Mouse (Mus musculus) forebrain, embryonic 13.5 days (tissue): ENCODE data around the gene Fryl. TPM values are rescaled to one million over a fixed set of nuclear protein-coding genes. Genes with fewer than 3 reads are reported as not detected.

ENCODE experiments used
- ATAC-seq: fragments of 200-750 bp; cut with Nextera tagmentation; 2 replicates; pipeline ENCODE4 v1.8.0; 2017
- H3K27ac ChIP-seq: fragments of 300-500 bp; sonication (generic); 2 replicates; pipeline ENCODE4 v1.5.1; 2015; ENCODE audit warnings: inconsistent platforms, mild to moderate bottlenecking, moderate library complexity
- H3K27me3 ChIP-seq: fragments of 300-500 bp; sonication (generic); 2 replicates; pipeline ENCODE4 v1.6.1; 2015; ENCODE audit warnings: mild to moderate bottlenecking, inconsistent platforms
- H3K36me3 ChIP-seq: fragments of 300-500 bp; sonication (generic); 2 replicates; pipeline ENCODE4 v1.6.1; 2015; ENCODE audit warnings: mild to moderate bottlenecking, inconsistent platforms; ENCODE audit not compliant: poor library complexity, severe bottlenecking
- H3K4me1 ChIP-seq: fragments of 300-500 bp; sonication (generic); 2 replicates; pipeline ENCODE4 v1.6.1; 2015; ENCODE audit warnings: inconsistent platforms
- H3K4me2 ChIP-seq: fragments of 300-500 bp; sonication (generic); 2 replicates; pipeline ENCODE4 v1.6.1; 2015; ENCODE audit warnings: inconsistent platforms, mild to moderate bottlenecking, moderate library complexity
- H3K4me3 ChIP-seq: fragments of 300-500 bp; sonication (generic); 2 replicates; pipeline ENCODE4 v1.5.1; 2015; ENCODE audit warnings: mild to moderate bottlenecking, inconsistent platforms
- H3K9ac ChIP-seq: fragments of 300-500 bp; sonication (generic); 2 replicates; pipeline ENCODE4 v1.6.1; 2015; ENCODE audit warnings: mild to moderate bottlenecking, inconsistent platforms
- H3K9me3 ChIP-seq: fragments of 300-500 bp; sonication (generic); replicated peaks from 2 replicates; pipeline ENCODE4 v1.6.1; 2016; ENCODE audit warnings: inconsistent platforms
- WGBS: fragments of 180-500 bp; shearing (Covaris S2); methylation state at CpG from one replicate; pipeline ENCODE4 v1.1.7; 2015; 5-methylcytosine and 5-hydroxymethylcytosine counted together
- polyA plus RNA-seq: library from polyadenylated mRNA; unstranded; fragments of >200 nt; fragmentation: Nextera tagmentation; extraction: Ambion mirVana; gene quantifications from 2 replicates; pipeline ENCODE4 v1.2.1, GENCODE M21; 2015

Fryl gene
- polyA plus RNA-seq, 1 experiment from 2014 or later, result 46.7 TPM

DNA sequence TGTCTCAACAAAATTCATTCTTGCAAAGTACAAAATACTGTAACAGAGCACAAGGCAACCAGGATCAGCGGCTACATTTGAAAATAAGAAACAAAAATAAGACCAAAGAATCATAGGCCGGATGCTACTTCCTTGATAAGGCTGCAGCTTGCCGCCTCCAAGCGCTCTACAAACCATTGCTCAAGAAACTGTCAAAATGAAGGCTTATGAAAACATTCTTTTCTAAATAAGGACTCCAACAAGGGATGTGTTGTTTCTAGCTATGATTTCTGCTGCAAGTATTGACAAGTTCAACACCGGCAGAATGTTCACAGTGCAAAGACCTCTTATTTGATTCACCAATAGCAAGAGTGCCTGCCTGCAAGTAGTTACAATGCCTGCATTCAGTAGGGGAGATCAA lies 1.8 kb downstream of the Fryl start:
- Histone ChIP-seq H3K4me1 (peaks cover 22% of the 10 kb centered on the region), H3K27me3 (no peaks in the 10 kb centered on the region), H3K9me3 (no peaks in the 10 kb centered on the region), H3K4me3 (peak overlapping the region; percentile 96), H3K4me2 (peak overlapping the region; percentile 73), H3K36me3 (no peaks in the 10 kb centered on the region), H3K27ac (0 out of 2 replicates have a peak overlapping the region, but pooled peaks have one; percentile 97), H3K9ac (peak overlapping the region; percentile 94)
- no peak for ATAC-seq
- WGBS, result 42% methylated on average over 5 of the region's 5 CpGs

DNA sequence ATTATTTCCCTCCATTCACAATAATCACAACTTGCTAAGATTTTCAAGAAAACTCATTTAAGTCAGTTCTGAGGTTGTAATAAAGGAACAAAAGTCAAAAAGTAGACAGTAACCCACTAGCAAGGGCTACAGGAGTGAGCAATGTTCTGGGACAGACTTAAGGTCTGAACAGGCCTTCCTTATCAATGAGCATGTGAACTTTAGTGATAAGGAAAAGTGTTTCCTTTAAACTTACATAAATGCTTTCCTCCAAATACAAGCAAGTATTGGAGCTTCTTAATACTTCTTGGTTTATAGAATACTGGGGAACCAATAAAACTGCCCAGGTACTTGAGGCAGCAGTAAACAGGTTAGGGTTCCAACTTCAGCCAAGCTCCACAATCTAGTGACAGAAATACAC lies 3.7 kb downstream of the Fryl start:
- no peaks in the 10 kb centered on the region for H3K36me3 ChIP-seq
- H3K27ac ChIP-seq, result no peak overlapping the region
- H3K4me2 ChIP-seq, result no peak overlapping the region
- ATAC-seq, result no peak
- H3K4me3 ChIP-seq, result no peak overlapping the region
- peaks cover 26% of the 10 kb centered on the region for H3K4me1 ChIP-seq
- no peak overlapping the region for H3K9ac ChIP-seq
- no peaks in the 10 kb centered on the region for H3K9me3 ChIP-seq
- no peaks in the 10 kb centered on the region for H3K27me3 ChIP-seq

DNA sequence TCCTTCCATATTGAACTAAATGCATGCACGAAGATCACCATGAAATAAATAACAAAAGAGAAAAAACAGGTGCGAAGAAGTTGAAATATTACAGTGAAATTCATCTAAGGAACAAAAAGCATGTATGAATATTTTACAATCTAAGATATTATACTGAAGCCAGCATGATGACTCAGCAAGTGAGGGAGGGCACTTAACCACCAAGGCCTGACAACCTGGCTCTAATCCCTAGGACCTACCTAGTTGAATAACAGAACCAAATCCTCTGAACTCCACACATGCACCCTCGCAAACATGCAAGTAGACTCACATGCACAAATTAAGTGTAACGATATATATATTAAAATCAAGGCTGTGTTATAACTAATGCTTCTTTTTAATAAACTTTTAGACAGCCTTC lies 7.1 kb downstream of the Fryl start:
- H3K4me3 ChIP-seq, result no peak overlapping the region
- no peaks in the 10 kb centered on the region for H3K9me3 ChIP-seq
- no peaks in the 10 kb centered on the region for H3K36me3 ChIP-seq
- ATAC-seq, result no peak
- H3K27ac ChIP-seq, result no peak overlapping the region
- H3K4me2 ChIP-seq, result no peak overlapping the region
- H3K9ac ChIP-seq, result no peak overlapping the region
- peaks cover 28% of the 10 kb centered on the region for H3K4me1 ChIP-seq
- H3K27me3 ChIP-seq, result no peaks in the 10 kb centered on the region
- 94% methylated on average over 4 of the region's 4 CpGs for WGBS

DNA sequence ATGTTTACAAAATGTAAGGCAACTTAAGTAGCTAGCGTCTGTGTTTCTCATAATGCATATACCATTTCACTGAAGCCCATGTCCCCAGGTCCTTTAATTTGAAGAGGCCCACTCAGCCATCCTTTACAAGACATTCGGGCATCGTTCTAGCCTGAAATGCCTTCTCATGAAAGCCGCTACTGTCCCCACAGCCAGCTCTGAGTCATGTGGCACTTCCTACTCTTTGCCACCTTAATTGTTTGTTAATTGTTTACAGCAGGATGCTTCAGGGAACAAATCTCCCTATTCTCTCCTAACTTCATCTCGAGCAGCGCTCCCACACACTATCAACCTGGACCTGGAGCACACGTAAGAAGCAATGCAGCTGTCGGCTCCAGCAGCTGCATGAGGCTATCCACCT lies 8.2 kb downstream of the Fryl start:
- ATAC-seq, result no peak
- Histone ChIP-seq H3K4me1 (peaks cover 18% of the 10 kb centered on the region; the same call in 1 of the 2 replicates), H3K36me3 (no peaks in the 10 kb centered on the region), H3K4me2 (no peak overlapping the region), H3K9me3 (no peaks in the 10 kb centered on the region), H3K27ac (no peak overlapping the region), H3K4me3 (no peak overlapping the region), H3K9ac (no peak overlapping the region), H3K27me3 (no peaks in the 10 kb centered on the region)
- 75% methylated on average over 8 of the region's 8 CpGs for WGBS

DNA sequence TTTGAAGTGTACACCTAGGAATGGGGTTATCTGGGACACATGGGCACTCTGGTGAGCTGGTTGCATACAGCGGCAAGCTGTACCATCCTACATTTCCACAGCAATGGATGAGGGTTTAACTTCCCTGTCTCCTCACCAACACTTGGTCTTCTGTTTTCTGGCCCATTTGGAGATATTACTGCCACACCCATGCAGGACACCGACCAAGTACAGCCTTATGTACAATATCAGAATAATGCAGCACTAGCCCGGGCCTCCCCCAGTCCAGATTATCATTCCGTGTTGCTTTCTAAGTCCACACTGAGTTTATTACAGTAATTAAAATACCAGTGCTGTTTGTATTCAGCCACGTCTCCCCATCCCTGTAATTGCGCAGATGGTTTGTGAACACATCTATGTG lies 10.0 kb downstream of the Fryl start:
- Histone ChIP-seq H3K9ac (no peak overlapping the region), H3K4me1 (peaks cover 29% of the 10 kb centered on the region), H3K4me3 (no peak overlapping the region), H3K9me3 (no peaks in the 10 kb centered on the region), H3K4me2 (no peak overlapping the region), H3K36me3 (no peaks in the 10 kb centered on the region), H3K27ac (no peak overlapping the region), H3K27me3 (no peaks in the 10 kb centered on the region)
- no peak for ATAC-seq
- 88% methylated on average over 6 of the region's 6 CpGs for WGBS

DNA sequence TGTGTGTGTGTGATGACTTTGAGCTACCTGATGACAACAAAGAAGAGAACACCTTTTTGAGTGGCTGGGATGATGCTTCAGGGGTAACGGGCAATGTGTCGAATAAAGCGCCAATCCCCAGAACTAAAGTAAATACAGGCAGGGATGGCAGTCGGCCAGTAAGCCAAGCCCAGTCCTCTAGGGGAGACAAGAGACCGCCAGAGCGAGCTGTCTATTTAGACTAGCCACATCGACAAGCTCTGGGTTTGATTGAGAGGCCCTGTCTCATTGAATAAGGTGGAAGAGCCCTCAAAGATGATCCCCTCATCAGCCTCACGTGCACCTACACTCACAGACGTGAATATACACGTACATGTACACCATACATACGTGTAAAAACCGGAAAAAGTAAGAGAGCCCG lies 12.0 kb downstream of the Fryl start:
- H3K4me3 ChIP-seq, result no peak overlapping the region
- peak overlapping the region; percentile 7; the same call in 1 of the 2 replicates for H3K4me2 ChIP-seq
- H3K27ac ChIP-seq, result no peak overlapping the region
- 0 out of 2 replicates have a peak, but pooled peaks have one; percentile 11 for ATAC-seq
- H3K36me3 ChIP-seq, result no peaks in the 10 kb centered on the region
- H3K9ac ChIP-seq, result no peak overlapping the region
- H3K27me3 ChIP-seq, result no peaks in the 10 kb centered on the region
- peaks cover 32% of the 10 kb centered on the region for H3K4me1 ChIP-seq
- 63% methylated on average over 13 of the region's 13 CpGs for WGBS
- no peaks in the 10 kb centered on the region for H3K9me3 ChIP-seq

DNA sequence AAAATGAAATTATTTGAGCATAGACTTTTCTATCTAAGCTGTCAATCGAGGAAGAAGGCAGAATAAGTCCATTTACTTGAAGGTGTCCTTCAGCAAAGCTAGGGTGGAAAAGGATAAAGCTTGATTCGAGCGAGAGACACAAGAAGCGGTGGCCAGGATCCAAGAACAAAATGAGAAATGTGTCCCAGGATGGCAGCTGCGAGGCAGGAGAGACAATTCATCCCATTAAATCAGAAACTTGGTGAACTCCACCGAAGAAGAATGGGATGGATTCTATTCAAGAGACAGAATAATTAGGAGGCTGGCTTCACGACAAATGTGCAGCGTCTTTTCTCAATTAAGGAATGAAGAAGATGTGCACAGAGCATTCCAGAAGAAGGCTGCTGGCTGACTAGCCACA lies 14.5 kb downstream of the Fryl start:
- Histone ChIP-seq H3K27me3 (no peaks in the 10 kb centered on the region), H3K9me3 (no peaks in the 10 kb centered on the region), H3K9ac (no peak overlapping the region), H3K4me3 (no peak overlapping the region), H3K4me1 (peaks cover 33% of the 10 kb centered on the region), H3K36me3 (no peaks in the 10 kb centered on the region), H3K27ac (0 out of 2 replicates have a peak overlapping the region, but pooled peaks have one; percentile 27), H3K4me2 (no peak overlapping the region)
- ATAC-seq, result no peak; the same call in 1 of the 2 replicates
- 45% methylated on average over 8 of the region's 8 CpGs for WGBS

DNA sequence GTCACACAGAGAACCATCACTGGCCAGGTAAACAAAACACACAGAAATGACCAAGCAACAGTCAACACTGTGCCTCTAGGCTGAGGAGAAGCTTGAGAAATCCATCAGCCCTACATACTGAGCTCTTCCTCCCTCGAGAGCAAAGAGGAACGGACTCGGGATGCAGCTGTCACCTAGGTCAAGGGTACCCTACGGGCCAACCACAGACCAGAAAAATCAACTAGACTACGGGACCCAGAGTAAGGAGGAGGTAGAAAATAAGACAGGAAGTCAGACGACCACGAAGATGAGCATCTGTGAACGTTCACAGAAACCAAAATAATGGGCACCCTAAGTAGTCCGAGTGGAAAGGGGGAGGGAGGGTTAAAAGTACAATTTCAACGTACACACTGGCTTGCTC lies 15.1 kb downstream of the Fryl start:
- Histone ChIP-seq H3K4me2 (no peak overlapping the region), H3K9ac (no peak overlapping the region), H3K27me3 (no peaks in the 10 kb centered on the region), H3K9me3 (no peaks in the 10 kb centered on the region), H3K4me1 (peaks cover 32% of the 10 kb centered on the region), H3K4me3 (no peak overlapping the region), H3K36me3 (no peaks in the 10 kb centered on the region), H3K27ac (no peak overlapping the region)
- ATAC-seq, result no peak
- WGBS, result 89% methylated on average over 10 of the region's 10 CpGs

DNA sequence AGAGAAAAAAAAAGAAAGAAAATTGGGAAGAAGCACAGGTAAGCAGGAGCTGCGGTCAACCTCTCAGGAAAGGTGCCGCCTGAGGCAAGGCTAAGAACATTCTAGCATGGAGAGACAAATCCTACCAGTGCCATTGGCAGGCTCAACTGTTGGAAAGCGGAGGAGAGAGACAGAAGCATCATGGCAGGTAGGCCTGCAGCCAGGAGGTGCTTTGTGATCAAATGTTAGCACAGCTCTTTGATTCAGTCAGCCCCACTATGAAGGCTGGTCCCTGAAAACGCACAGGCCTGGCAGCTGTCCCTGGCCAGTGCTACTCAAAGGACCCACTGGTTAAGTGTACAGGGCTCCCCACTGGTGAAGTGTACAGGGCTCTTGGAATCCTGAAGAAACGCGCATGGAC lies 16.0 kb downstream of the Fryl start:
- H3K36me3 ChIP-seq, result no peaks in the 10 kb centered on the region
- WGBS, result 91% methylated on average over 6 of the region's 6 CpGs
- H3K27me3 ChIP-seq, result no peaks in the 10 kb centered on the region
- no peak overlapping the region for H3K4me2 ChIP-seq
- peaks cover 32% of the 10 kb centered on the region for H3K4me1 ChIP-seq
- H3K9ac ChIP-seq, result no peak overlapping the region
- no peak for ATAC-seq
- H3K9me3 ChIP-seq, result no peaks in the 10 kb centered on the region
- H3K27ac ChIP-seq, result no peak overlapping the region
- no peak overlapping the region for H3K4me3 ChIP-seq

DNA sequence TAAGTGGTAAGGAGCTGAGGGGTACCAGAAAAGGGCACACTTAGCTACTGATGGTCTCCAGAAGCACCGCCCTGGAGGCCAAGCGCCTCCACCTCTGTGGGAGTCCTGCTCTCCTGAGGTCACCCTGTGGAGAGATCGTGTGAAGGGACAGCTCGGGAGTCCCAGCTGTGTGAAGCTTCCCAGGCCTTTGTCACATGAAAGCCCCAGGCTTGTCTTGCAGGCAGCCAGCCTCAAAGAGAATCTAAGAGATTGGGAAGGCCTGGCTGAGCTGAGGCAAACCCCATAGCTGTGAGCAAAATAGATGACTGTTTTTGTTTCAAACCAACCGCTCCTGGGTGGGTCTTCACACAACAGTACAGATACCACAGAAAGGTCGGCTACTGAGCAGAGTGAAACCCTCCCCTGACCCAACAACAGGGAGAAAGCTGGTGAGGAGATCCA lies 19.5 kb downstream of the Fryl start:
- ATAC-seq, result no peak
- Histone ChIP-seq H3K27ac (no peak overlapping the region), H3K4me1 (peaks cover 48% of the 10 kb centered on the region), H3K4me3 (no peak overlapping the region), H3K9me3 (no peaks in the 10 kb centered on the region), H3K36me3 (no peaks in the 10 kb centered on the region), H3K9ac (no peak overlapping the region), H3K27me3 (no peaks in the 10 kb centered on the region), H3K4me2 (no peak overlapping the region)
- WGBS, result 19% methylated on average over 6 of the region's 6 CpGs

DNA sequence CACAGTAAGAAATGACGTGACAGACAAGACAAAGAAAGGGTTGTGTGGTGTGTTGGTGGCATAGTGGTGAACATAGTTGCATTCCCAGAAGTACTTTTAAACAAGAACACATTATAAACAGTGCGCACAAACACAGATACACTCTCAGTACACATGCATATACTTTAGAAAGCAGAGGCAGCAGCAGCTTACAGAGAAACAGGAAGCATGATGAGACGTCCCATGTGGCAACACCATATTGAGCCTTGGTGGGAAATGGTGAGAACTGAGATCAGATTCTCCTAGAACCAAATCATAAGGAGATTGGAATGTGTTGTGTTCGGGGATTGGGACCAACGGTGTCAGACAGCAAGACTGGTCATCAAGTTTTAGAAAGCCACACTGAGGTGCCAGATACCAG lies 21.2 kb downstream of the Fryl start:
- no peak overlapping the region for H3K9ac ChIP-seq
- no peak for ATAC-seq
- no peak overlapping the region for H3K4me3 ChIP-seq
- no peaks in the 10 kb centered on the region for H3K9me3 ChIP-seq
- no peaks in the 10 kb centered on the region for H3K27me3 ChIP-seq
- no peak overlapping the region for H3K27ac ChIP-seq
- H3K4me2 ChIP-seq, result no peak overlapping the region
- WGBS, result 83% methylated on average over 5 of the region's 5 CpGs
- H3K4me1 ChIP-seq, result peaks cover 45% of the 10 kb centered on the region
- H3K36me3 ChIP-seq, result no peaks in the 10 kb centered on the region

DNA sequence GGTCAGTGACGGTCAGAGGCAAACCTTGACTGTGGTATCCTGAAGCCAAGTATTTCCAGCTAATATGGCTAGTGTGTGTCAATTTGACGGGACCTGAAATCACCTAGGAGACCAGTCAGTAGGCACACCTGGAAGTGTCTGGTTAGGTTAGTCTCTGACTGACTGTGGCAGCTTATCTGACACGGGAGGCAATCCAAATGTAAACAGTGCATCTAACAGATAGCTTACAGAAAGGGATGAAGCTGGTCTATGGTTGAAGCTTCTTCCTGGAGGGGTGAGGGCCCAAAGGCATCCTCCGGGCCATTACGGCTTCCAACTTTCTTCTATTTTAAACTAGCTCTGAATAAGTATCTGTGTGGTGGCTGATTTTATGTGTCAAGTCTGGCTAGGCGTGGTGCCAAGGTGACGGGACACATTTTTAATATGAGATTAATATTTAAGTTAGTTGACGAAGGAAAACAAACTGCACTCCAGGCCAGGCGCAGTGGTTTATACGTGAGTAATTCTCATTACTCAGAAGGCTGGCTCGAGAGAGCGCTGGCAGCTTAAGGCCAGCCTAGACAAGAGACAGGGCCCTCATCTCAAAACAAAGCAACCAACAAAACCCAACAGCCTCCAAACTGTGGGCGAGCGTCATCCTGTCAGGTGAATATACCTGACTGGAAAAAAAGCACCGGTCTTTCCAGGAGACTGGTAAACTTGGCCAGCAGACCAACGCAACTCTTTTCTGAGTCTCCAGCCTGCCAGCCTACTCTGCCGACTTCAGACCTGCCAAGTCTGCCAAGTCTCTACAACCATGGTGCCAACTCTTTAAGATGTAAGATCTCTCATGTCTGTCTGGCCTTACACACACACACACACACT lies 23.2 kb downstream of the Fryl start:
- Histone ChIP-seq H3K4me1 (peaks cover 52% of the 10 kb centered on the region), H3K27ac (no peak overlapping the region), H3K9me3 (no peaks in the 10 kb centered on the region), H3K36me3 (no peaks in the 10 kb centered on the region), H3K27me3 (no peaks in the 10 kb centered on the region), H3K4me2 (no peak overlapping the region), H3K9ac (no peak overlapping the region), H3K4me3 (no peak overlapping the region)
- 84% methylated on average over 17 of the region's 17 CpGs for WGBS
- no peak for ATAC-seq

DNA sequence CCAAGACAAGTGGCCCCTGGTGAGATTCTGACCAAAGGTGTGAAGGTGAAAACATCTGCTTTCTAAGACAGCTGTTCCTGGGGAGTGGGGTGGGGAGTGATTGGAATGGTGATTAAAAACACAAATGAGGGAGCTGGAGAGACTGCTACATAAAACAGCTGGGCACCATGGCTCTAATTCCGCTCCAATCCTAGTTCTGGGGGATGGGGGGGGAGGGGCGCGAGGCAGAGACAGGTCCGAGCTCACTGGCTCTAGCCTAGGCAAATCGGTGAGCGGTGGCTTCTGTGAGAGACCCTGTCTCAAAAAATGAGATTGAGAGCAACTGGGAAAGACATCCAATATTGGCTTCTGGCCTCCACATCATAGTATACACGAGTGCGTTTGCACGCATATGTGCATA lies 24.2 kb downstream of the Fryl start:
- no peak overlapping the region for H3K4me2 ChIP-seq
- H3K9me3 ChIP-seq, result no peaks in the 10 kb centered on the region
- ATAC-seq, result no peak
- H3K9ac ChIP-seq, result no peak overlapping the region
- no peaks in the 10 kb centered on the region for H3K36me3 ChIP-seq
- peaks cover 59% of the 10 kb centered on the region for H3K4me1 ChIP-seq
- H3K27ac ChIP-seq, result no peak overlapping the region
- H3K27me3 ChIP-seq, result no peaks in the 10 kb centered on the region
- 33% methylated on average over 9 of the region's 9 CpGs for WGBS
- no peak overlapping the region for H3K4me3 ChIP-seq
